Mouse (Mus musculus) myocyte (in vitro differentiated cells): ENCODE measurements around the gene Gm45711. TPM values are rescaled to one million over a fixed set of nuclear protein-coding genes. Genes with fewer than 3 reads are reported as not detected.

Source experiments
- H3K27me3 ChIP-seq: one replicate; pipeline ENCODE4 v1.6.1; 2011; ENCODE audit not compliant: control insufficient read depth, insufficient read depth, insufficient read length
- H3K36me3 ChIP-seq: one replicate; pipeline ENCODE4 v1.6.1; 2011; ENCODE audit not compliant: control insufficient read depth, insufficient read depth
- H3K4me2 ChIP-seq: one replicate; pipeline ENCODE4 v1.6.1; 2011; ENCODE audit warnings: low read depth, control low read depth
- H3K4me3 ChIP-seq: one replicate; pipeline ENCODE4 v1.5.1; 2011; ENCODE audit warnings: mild to moderate bottlenecking, control low read depth, moderate library complexity
- H3K79me2 ChIP-seq: one replicate; pipeline ENCODE4 v1.6.1; 2011; ENCODE audit not compliant: control insufficient read depth, insufficient read depth
- H3ac ChIP-seq: one replicate; pipeline ENCODE4 v1.6.1; 2011; ENCODE audit not compliant: control insufficient read depth, insufficient read length
- CEBPB ChIP-seq: IDR thresholded peaks from 2 replicates; pipeline ENCODE4 v1.6.1; 2011; ENCODE audit warnings: mild to moderate bottlenecking, moderate library complexity; ENCODE audit not compliant: poor library complexity, insufficient read depth, severe bottlenecking
- E2F4 ChIP-seq: IDR thresholded peaks from one replicate; pipeline ENCODE4 v1.6.1; 2011; ENCODE audit warnings: mild to moderate bottlenecking, control low read depth, moderate library complexity; ENCODE audit not compliant: insufficient read depth
- MAX ChIP-seq: IDR thresholded peaks from one replicate; pipeline ENCODE4 v1.6.1; 2011; ENCODE audit warnings: low read depth, mild to moderate bottlenecking, control low read depth
- MYOD1 ChIP-seq, 3 experiments: IDR thresholded peaks; one replicate each; pipeline ENCODE4 v1.6.1; 2011; ENCODE audit warnings: control low read depth in 2 of 3, low read depth in 2 of 3, mild to moderate bottlenecking in 2 of 3, moderate library complexity in 1 of 3; ENCODE audit not compliant: insufficient read length in 2 of 3, control insufficient read depth in 1 of 3
- MYOG ChIP-seq, 3 experiments: IDR thresholded peaks; one replicate each; pipeline ENCODE4 v1.6.1; 2011; ENCODE audit warnings: control low read depth in 2 of 3, low read depth in 2 of 3, mild to moderate bottlenecking in 2 of 3; ENCODE audit not compliant: insufficient read length in 2 of 3, control insufficient read depth in 1 of 3, insufficient read depth in 1 of 3
- POLR2A ChIP-seq: IDR thresholded peaks from one replicate; pipeline ENCODE4 v1.6.1; 2011; ENCODE audit warnings: low read depth, mild to moderate bottlenecking, control low read depth, moderate library complexity; ENCODE audit not compliant: insufficient read length
- POLR2AphosphoS2 ChIP-seq: IDR thresholded peaks from one replicate; pipeline ENCODE4 v1.6.1; 2011; ENCODE audit warnings: low read depth, control low read depth; ENCODE audit not compliant: insufficient read length
- REST ChIP-seq: IDR thresholded peaks from one replicate; pipeline ENCODE4 v1.6.1; 2011; ENCODE audit warnings: mild to moderate bottlenecking, control low read depth, moderate library complexity; ENCODE audit not compliant: insufficient read depth, insufficient read length
- SRF ChIP-seq: IDR thresholded peaks from one replicate; pipeline ENCODE4 v1.6.1; 2011; ENCODE audit warnings: low read depth; ENCODE audit not compliant: control insufficient read depth, insufficient read length
- TCF12 ChIP-seq: IDR thresholded peaks from one replicate; pipeline ENCODE4 v1.6.1; 2011; ENCODE audit warnings: mild to moderate bottlenecking, control low read depth; ENCODE audit not compliant: poor library complexity, insufficient read depth, severe bottlenecking
- TCF3 ChIP-seq: IDR thresholded peaks from one replicate; pipeline ENCODE4 v1.6.1; 2011; ENCODE audit warnings: low read depth, control low read depth; ENCODE audit not compliant: insufficient read length
- USF1 ChIP-seq: IDR thresholded peaks from one replicate; pipeline ENCODE4 v1.6.1; 2011; ENCODE audit warnings: low read depth, mild to moderate bottlenecking, control low read depth, moderate library complexity
- polyA plus RNA-seq: library from polyadenylated mRNA; unstranded; fragments of >200 nt; fragmentation: generic; extraction: Trizol; gene quantifications from one replicate; pipeline ENCODE4 v1.2.1, GENCODE M21; 2012; ENCODE audit warnings: missing spikeins

The Gm45711 gene
- polyA plus RNA-seq, 1 experiment = not detected

DNA sequence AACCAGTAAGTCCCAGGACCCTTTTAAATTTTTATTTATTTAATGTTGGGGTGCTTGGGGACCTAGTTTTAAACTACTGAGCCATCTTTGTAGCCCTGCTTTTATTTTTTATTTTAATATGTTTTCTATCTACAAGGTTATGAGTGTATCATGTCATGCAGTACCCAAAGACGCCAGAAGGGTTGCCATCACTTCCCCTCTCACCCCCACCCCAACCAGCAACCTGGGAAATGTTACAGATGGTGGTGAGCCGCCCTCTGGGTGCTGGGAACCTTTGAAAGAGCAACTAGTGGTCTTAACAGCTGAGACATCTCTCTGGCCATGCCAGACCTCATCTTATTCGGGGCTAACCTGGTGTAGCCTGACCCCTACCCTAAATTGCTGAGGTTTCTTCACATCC is 28.0 kb upstream of the Gm45711 start:
- TF ChIP-seq POLR2A (no peak), POLR2AphosphoS2 (no peak), MAX (no peak), CEBPB (no peak), SRF (no peak), TCF3 (no peak), REST (no peak), MYOD1 (IDR thresholded peaks at IDR 0.05; ENCODE audit: control insufficient read depth in 1 of 3, insufficient read length in 2 of 3, low read depth in 2 of 3) (no peak), TCF12 (no peak), USF1 (no peak), E2F4 (no peak), MYOG (IDR thresholded peaks at IDR 0.05; ENCODE audit: control insufficient read depth in 1 of 3, insufficient read depth in 1 of 3, insufficient read length in 2 of 3, low read depth in 2 of 3) (no peak)
- Histone ChIP-seq H3K27me3 (no peaks in the 10 kb centered on the region), H3ac (no peak overlapping the region), H3K4me2 (no peak overlapping the region), H3K79me2 (no peaks in the 10 kb centered on the region), H3K36me3 (no peaks in the 10 kb centered on the region), H3K4me3 (no peak overlapping the region)

DNA sequence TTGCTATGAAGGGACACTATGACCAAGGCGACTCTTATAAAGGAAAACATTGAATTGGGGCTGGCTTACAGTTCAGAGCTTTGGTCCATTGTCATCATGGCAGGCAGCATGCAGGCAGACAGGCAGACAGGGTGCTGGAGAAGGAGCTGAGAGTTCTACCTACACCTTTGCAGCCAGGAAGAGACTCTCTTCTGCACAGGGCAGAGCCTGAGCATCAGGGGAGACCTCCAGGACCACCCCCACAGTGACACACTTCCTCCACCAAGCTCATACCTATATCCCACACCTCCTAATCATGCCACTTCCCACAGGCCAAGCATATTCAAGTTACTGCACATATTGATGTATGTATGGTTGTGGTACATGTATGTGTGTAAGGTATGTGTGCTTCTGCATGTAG is 26.9 kb upstream of the Gm45711 start:
- Histone ChIP-seq H3K4me3 (no peak overlapping the region), H3ac (no peak overlapping the region), H3K27me3 (no peaks in the 10 kb centered on the region), H3K36me3 (no peaks in the 10 kb centered on the region), H3K79me2 (no peaks in the 10 kb centered on the region), H3K4me2 (no peak overlapping the region)
- no peak for TF ChIP-seq E2F4
- TF ChIP-seq SRF = no peak
- no peak for TF ChIP-seq POLR2AphosphoS2
- TF ChIP-seq USF1 = no peak
- no peak for TF ChIP-seq MAX
- no peak for TF ChIP-seq TCF12
- no peak for TF ChIP-seq POLR2A
- no peak for TF ChIP-seq REST
- TF ChIP-seq MYOG (IDR thresholded peaks at IDR 0.05; ENCODE audit: control insufficient read depth in 1 of 3, insufficient read depth in 1 of 3, insufficient read length in 2 of 3, low read depth in 2 of 3) = no peak
- no peak for TF ChIP-seq CEBPB
- no peak for TF ChIP-seq TCF3
- no peak for TF ChIP-seq MYOD1 (IDR thresholded peaks at IDR 0.05; ENCODE audit: control insufficient read depth in 1 of 3, insufficient read length in 2 of 3, low read depth in 2 of 3)

DNA sequence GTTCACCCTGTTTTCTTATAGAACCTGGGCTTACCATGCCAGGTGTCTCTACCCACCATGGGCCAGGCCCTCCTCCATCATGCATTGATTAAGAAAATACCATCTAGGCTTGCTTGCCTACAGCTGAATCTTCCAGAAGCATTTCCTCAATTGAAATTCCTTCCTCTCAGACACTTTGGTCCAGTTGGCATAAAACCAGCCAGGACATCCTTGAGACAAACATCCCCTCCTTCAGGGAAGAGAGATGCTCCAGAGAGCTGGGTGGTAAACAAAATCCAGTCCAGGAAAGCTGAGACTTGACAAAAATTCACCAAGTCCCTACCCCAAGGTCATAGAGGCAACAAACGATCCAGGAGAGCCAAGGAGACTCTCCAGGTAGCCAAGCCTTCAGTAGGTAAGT is 24.3 kb upstream of the Gm45711 start:
- no peak overlapping the region for H3K4me2 ChIP-seq
- H3K79me2 ChIP-seq = no peaks in the 10 kb centered on the region
- no peak overlapping the region for H3K4me3 ChIP-seq
- TF ChIP-seq TCF3 (no peak), E2F4 (no peak), REST (no peak), MAX (no peak), TCF12 (no peak), CEBPB (no peak), MYOG (IDR thresholded peaks at IDR 0.05; ENCODE audit: control insufficient read depth in 1 of 3, insufficient read depth in 1 of 3, insufficient read length in 2 of 3, low read depth in 2 of 3) (no peak), POLR2A (no peak), POLR2AphosphoS2 (no peak), USF1 (no peak)
- H3K27me3 ChIP-seq = peaks cover 10% of the 10 kb centered on the region
- H3ac ChIP-seq = no peak overlapping the region
- no peaks in the 10 kb centered on the region for H3K36me3 ChIP-seq

DNA sequence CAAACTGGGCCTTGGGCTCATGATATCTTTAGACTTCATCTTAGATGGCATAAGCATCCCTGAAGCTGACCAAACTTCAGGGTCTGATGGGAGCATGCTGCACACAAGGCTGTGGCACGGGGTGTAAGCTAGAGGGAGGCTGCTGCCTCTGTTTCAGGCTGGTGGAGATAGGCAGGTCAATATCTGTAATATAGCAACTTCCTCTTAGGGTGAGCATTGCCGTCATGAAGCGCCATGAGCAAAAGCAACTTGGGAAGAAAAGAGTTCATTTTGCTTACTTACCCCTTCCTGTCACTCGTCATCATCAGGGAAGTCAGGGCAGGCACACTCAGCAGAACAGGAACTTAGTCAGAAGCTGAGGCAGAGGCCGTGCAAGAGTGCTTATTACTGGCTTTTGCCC is 23.9 kb upstream of the Gm45711 start:
- H3K79me2 ChIP-seq = no peaks in the 10 kb centered on the region
- no peak overlapping the region for H3K4me3 ChIP-seq
- peaks cover 10% of the 10 kb centered on the region for H3K27me3 ChIP-seq
- no peak overlapping the region for H3K4me2 ChIP-seq
- no peak overlapping the region for H3ac ChIP-seq
- no peaks in the 10 kb centered on the region for H3K36me3 ChIP-seq
- TF ChIP-seq CEBPB = no peak
- no peak for TF ChIP-seq E2F4
- no peak for TF ChIP-seq POLR2AphosphoS2
- no peak for TF ChIP-seq TCF3
- no peak for TF ChIP-seq POLR2A
